Mouse (Mus musculus) WW6 (cell line): ENCODE results near the gene Cdon.

Experiments
- DNase-seq: peaks from one replicate; pipeline ENCODE4 v3.0.0-alpha.2; 2013; ENCODE audit warnings: low read depth, low spot score

Cdon gene

DNA sequence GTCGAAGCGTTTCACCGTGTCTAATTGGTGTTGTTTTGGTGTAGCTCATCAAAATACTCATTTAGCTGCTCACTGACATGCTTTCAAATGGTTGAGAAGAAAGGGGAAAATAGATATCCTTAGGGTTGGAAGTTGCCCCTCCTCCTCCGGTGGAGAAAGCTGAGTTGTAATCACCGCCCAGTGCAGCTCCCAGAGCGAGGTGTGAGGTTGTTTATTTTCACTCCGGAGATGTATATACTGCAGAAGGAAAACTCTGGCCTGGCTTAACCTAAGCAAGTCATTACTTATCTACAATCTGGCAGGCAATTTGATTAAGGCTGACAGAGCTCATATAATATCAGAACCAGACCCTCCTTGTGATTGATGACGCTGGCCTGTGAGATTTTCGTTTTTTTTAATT is 14.6 kb downstream of the Cdon start:
- no peak for DNase-seq

DNA sequence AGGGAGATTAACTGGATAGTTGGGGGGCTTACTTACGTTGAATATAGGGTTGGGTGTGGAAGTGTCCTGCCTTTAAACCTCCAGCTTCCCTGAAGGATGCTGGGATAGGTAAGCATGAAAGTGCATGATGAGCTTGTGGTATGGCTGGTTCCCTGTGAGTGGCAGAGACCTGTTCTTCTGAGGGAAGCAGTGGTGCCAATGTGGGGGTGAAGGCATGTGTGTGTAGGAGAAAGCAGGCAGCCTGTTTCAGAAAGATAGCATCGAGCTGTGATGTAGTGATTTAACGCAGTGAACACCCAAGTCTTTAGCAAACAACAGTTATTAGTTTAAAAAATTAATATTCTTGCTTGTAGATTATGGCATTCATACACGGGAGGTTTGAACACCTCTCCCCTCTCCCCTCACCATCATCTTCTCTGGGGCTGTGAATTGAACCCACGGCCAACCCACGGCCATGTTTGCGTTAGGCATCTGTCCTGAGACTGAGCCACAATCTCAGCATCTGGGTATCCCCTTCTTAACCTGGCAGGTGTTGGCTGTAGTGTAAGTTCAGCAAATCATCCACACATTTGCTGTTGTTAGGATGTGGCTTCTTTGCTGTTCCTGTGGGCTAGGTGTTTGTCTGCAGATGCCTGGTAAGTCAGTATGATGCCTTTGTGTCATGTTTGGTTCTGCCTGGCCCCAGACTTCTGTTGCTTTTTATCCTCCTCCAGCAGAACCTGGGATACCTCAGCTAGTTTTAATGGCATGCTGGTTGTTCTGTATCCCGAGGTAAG is 17.5 kb downstream of the Cdon start:
- DNase-seq, result no peak

- no peak for DNase-seq
These were observed 18.1 kb downstream of the Cdon start for GRCm38 (mm10) chr9:35439062-35439442.

GRCm38 (mm10) chr9:35439754-35440153 is 18.8 kb downstream of the Cdon start:
- no peak for DNase-seq

GRCm38 (mm10) chr9:35442476-35442875 is 21.5 kb downstream of the Cdon start:
- no peak for DNase-seq

DNA sequence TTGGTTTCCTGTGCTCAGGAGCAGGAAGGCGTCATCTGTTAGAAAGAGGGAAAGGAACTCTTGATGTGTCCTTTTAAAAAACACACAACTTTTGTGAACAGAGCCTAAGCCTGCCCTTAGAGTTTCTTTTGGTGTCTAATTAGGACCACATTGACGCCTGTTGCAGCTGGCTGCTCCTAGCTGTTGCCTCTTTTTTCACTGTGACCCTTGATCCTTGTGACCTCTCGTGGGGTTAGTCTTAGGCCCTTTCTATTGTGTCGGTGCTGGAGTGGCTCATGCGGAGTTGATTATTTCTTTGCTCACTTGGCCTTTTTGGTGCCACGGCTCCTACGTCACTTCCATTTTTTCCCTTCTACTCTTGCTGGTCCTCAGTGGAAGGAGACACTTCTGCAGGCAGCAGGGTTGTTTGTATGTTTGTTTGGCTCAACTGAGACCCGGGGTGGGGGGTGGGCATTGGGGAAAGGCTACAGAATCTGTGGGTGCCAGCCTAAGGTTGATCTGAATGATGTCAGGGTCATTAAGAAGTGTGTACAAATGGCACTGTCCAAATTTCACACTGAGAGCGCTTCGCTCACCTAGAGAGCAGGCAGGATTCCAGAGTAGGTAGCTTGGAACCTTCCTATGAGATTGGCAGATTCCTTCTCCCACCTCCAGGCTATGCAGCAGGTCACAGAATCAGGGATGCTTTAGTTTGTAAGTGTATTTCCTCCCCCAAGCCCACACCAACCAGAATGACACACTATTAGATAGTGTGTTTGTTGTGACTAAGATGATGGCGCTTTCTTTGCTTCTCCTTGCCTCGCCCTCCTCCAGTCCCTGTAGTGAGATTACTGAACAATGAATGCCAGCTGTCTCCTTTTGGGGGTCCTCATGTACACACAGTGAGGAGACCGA is 22.9 kb downstream of the Cdon start:
- DNase-seq, result no peak

GRCm38 (mm10) chr9:35444512-35444886 is 23.6 kb downstream of the Cdon start:
- no peak for DNase-seq

DNA sequence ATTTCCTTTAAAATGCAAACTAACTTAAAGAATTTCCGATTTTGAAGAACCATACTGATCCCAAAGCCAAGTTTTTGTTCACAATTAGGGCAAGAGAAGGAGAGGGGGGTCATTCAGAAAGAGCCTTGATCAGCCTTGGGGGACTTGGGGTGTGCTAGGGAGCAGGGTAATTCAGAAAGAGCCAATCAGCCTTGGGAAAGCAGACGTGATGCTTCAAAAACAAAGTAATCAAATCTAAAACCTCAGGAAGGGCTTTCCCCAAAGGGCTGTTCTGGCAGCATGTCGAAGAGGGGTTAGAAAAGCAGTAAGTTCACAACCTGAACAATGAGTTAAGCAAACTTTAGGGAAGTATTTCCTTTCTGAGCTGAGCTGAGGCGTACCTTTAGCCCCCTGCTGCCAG is 26.0 kb downstream of the Cdon start:
- DNase-seq, result no peak

DNA sequence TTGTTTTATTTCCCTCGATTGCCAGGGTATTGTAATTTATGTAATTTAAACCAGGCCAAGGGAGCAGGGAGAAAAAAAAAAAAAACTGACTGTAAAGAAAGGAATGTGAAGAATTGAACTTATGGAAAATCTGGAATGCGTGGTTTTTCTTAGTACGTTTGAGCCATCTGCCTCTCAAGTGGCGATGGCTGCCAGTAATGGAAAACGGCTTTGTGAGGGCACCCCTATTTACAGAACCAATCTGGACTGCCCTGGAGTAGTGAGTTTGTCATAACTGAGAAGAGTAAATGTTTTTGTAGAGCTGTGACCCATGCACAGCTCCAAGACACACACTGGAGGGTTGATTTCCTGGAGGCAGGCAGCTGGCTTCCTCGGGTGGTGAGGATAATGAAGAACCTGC is 32.4 kb downstream of the Cdon start:
- DNase-seq, result no peak

GRCm38 (mm10) chr9:35459594-35459993 is 38.7 kb downstream of the Cdon start:
- no peak for DNase-seq

GRCm38 (mm10) chr9:35467264-35467817 is 46.4 kb downstream of the Cdon start:
- no peak for DNase-seq

GRCm38 (mm10) chr9:35468913-35469312 is 48.0 kb downstream of the Cdon start:
- no peak for DNase-seq

- DNase-seq, result no peak
These were observed 53.3 kb downstream of the Cdon start for GRCm38 (mm10) chr9:35474104-35474724.

DNA sequence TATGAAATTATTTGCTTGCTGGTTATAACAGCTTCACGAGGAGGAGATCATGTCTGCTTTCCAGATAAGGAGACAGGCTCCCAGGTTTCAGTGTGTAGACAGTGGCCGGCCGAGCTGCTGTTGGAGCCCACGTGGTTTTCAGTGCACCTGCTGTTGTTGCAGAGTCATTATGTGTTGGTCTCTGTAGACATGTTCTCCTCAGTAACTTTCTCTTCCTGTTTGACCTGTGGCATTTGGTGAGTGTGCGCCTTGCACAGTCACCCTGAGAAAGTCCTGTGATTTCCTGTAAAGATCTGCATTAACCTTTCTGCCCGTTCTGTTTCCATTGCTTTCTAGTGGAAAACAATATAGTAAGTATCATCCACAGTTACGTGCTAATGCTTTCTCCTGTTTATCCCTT is 54.5 kb downstream of the Cdon start:
- DNase-seq, result no peak

DNA sequence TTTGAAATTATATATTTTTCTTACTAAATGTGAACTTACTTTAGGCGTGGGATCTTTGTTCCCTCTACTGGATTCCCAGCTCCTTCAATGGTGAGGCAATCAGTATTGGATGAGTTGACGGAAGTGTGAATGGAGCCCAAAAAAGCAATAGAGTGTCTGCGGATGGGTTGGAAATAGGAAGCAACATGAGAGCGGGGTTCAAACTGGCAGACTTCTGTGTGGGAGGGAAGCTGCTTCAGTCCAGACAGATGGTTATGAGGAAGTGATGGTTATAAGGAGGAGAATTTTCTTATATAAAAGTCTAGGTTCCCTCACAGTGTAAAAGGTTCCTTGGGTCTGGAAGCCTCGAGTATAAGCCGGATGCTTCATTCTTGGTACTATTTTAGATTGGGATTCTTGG is 58.5 kb downstream of the Cdon start:
- DNase-seq, result no peak

DNA sequence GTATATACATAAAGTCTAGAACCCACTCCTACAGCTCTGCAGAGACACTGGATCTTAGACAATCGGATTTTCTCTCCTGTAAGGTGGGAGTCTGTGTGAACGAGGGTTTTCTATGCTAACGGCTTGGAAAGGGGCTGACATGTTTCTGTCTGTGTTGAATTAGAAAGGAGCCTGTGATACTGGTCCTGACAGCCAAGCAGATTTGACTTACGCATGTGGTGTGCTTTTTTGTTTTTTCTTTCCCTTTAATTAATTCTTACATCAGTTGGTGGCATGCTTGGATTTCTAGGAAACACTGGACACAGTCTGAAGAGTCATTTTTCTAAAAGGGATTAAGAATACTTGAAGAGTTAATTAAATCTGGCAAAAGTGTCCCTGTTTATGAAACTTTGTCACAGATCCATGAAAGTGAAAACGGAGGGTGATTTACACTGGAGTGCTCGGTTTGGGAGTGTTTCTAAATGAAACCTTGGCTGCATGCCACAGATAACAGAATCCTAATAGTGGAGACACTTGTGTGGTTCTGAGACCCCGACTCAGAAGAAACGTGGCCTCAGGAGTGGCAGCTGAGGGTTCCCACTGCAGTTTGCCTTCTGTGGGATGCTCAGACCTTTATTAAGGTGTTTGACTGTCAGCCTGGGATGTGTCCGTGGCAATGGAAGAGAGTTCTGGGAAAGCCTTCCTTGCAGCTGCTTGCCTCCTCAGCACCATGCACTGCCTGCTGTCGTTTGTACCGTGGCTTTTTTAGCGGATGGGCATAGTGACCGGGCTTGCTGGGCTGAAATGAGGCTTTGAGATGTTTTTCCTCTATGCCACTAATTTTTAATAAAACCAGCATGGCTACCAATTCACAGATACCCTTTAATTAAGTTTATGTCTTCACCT is 61.3 kb downstream of the Cdon start:
- no peak for DNase-seq

GRCm38 (mm10) chr9:35483949-35484348 is 63.0 kb downstream of the Cdon start:
- no peak for DNase-seq

- DNase-seq, result no peak
These were observed 65.7 kb downstream of the Cdon start for GRCm38 (mm10) chr9:35486616-35487015.

DNA sequence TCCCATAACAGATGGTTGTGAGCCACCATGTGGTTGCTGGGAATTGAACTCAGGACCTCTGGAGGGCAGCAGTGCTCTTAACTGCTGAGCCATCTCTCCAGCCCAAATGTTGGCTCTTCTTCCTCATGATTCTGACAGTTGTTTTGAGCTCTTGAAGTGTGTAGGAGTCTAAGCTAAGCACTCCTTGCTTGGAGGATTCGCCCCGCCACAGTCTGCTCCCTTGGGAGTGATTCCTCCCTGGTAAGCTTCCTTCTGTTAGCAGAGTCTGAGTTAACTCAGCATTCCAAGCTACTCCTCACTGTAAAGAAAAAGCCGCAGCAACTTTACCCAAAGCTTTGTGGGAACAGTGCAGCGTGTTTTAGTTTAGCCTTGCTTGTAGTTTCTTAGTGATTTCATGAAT is 67.6 kb downstream of the Cdon start:
- DNase-seq, result no peak

- DNase-seq, result no peak
These were observed 70.4 kb downstream of the Cdon start for GRCm38 (mm10) chr9:35491109-35491866.
